Mouse (Mus musculus) hindbrain, embryonic 11.5 days (tissue): ENCODE measurements around the gene Zfp160. TPM values are rescaled to one million over a fixed set of nuclear protein-coding genes. Genes with fewer than 3 reads are reported as not detected.
A peak's percentile ranks its signal among the peaks of the same experiment; 100 is the strongest.

Experiments
- ATAC-seq: fragments of 200-750 bp; cut with Nextera tagmentation; 2 replicates; pipeline ENCODE4 v1.8.0; 2017; ENCODE audit warnings: mild to moderate bottlenecking, moderate TSS enrichment, moderate library complexity; ENCODE audit not compliant: low FRiP score
- DNase-seq: peaks from one replicate; pipeline ENCODE4 v3.0.0-alpha.2; 2015; ENCODE audit warnings: low spot score
- H3K27ac ChIP-seq: fragments of 300-500 bp; sonication (generic); 2 replicates; pipeline ENCODE4 v1.5.1; 2014; ENCODE audit warnings: mild to moderate bottlenecking, low read depth, low read length
- H3K27me3 ChIP-seq: fragments of 300-500 bp; sonication (generic); 2 replicates; pipeline ENCODE4 v1.6.1; 2014; ENCODE audit warnings: mild to moderate bottlenecking, low read length, moderate library complexity, mixed read lengths; ENCODE audit not compliant: control insufficient read depth, insufficient read depth
- H3K36me3 ChIP-seq: fragments of 300-500 bp; sonication (generic); 2 replicates; pipeline ENCODE4 v1.6.1; 2014; ENCODE audit warnings: mild to moderate bottlenecking, low read length, moderate library complexity, mixed read lengths; ENCODE audit not compliant: control insufficient read depth, insufficient read depth
- H3K4me1 ChIP-seq: fragments of 300-500 bp; sonication (generic); replicated peaks from 2 replicates; pipeline ENCODE4 v1.6.1; 2014; ENCODE audit warnings: low read length, mixed read lengths; ENCODE audit not compliant: control insufficient read depth, insufficient read depth
- H3K4me2 ChIP-seq: fragments of 300-500 bp; sonication (generic); replicated peaks from 2 replicates; pipeline ENCODE4 v1.6.1; 2014; ENCODE audit warnings: mild to moderate bottlenecking, low read depth, low read length
- H3K4me3 ChIP-seq: fragments of 300-500 bp; sonication (generic); 2 replicates; pipeline ENCODE4 v1.5.1; 2014; ENCODE audit warnings: low read depth, low read length
- H3K9ac ChIP-seq: fragments of 300-500 bp; sonication (generic); 2 replicates; pipeline ENCODE4 v1.6.1; 2014; ENCODE audit warnings: low read depth, low read length
- H3K9me3 ChIP-seq: fragments of 300-500 bp; sonication (generic); 2 replicates; pipeline ENCODE4 v1.6.1; 2016; ENCODE audit warnings: low read length; ENCODE audit not compliant: control insufficient read depth
- WGBS: fragments of 180-500 bp; shearing (Covaris S2); extraction: QIAGEN DNeasy Blood & Tissue Kit; methylation state at CpG from one replicate; pipeline ENCODE4 v1.1.7; 2014; 5-methylcytosine and 5-hydroxymethylcytosine counted together
- polyA plus RNA-seq: library from polyadenylated mRNA; unstranded; fragments of >200 nt; fragmentation: Nextera tagmentation; extraction: Ambion mirVana; gene quantifications from 2 replicates; pipeline ENCODE4 v1.2.1, GENCODE M21; 2014

The Zfp160 gene
- polyA plus RNA-seq, result 17.6 and 19.1 TPM in 2 replicates

- H3K27ac ChIP-seq, result peak within 1 kb of the TSS; percentile 80
- 0 out of 2 replicates have a peak, but pooled peaks cover 7% of the 10 kb centered on the region for H3K36me3 ChIP-seq
- H3K9ac ChIP-seq, result peak within 1 kb of the TSS; percentile 90
- no peaks in the 10 kb centered on the region for H3K27me3 ChIP-seq
- peaks cover 5% of the 10 kb centered on the region; the same call in 1 of the 2 replicates for H3K4me1 ChIP-seq
- ATAC-seq, result peak; percentile 98
- H3K9me3 ChIP-seq, result no peaks in the 10 kb centered on the region
- peak; percentile 91 for DNase-seq
- H3K4me2 ChIP-seq, result peak within 1 kb of the TSS; percentile 60
- 5% methylated on average over 36 of the region's 36 CpGs for WGBS
- peak within 1 kb of the TSS; percentile 78 for H3K4me3 ChIP-seq
Observed at GRCm38 (mm10) chr17:21008382-21009331, at the start of gene Zfp160. TSS of gene Zfp160 (plus strand) at chr17:21008903.

- Histone ChIP-seq H3K9ac (no peak overlapping the region), H3K4me1 (no peaks in the 10 kb centered on the region), H3K9me3 (no peaks in the 10 kb centered on the region), H3K27ac (no peak overlapping the region), H3K27me3 (no peaks in the 10 kb centered on the region), H3K4me3 (no peak overlapping the region), H3K36me3 (peaks cover 46% of the 10 kb centered on the region), H3K4me2 (no peak overlapping the region)
- ATAC-seq (no peak), DNase-seq (no peak)
- WGBS, result 95% methylated on average over 5 of the region's 5 CpGs
Observed at GRCm38 (mm10) chr17:20960386-20960785, 48.3 kb upstream of the Zfp160 start.

DNA sequence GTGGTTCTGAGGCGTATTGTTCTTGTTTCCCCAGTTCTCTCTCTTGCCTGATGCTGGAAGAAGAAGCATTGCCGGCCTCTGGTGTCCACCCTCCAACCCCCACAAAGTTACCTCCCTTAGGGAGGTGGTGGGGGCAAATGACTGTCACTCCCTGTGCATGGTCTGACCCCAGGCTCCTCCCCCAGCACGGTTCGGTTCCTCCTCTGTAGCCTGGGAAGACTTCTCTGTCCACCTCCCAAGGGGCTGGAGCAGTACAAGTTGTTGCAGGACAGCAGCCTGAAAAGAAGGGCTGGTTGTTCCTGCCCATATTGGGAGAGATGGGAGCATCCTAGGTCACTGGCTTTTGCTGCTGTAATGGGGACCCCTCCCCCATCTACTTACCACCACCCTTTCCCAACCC, 43.3 kb upstream of the Zfp160 start:
- no peaks in the 10 kb centered on the region for H3K4me1 ChIP-seq
- no peak overlapping the region for H3K9ac ChIP-seq
- peaks cover 29% of the 10 kb centered on the region for H3K36me3 ChIP-seq
- H3K4me2 ChIP-seq, result no peak overlapping the region
- H3K9me3 ChIP-seq, result no peaks in the 10 kb centered on the region
- ATAC-seq, result no peak
- H3K4me3 ChIP-seq, result no peak overlapping the region
- DNase-seq, result no peak
- no peaks in the 10 kb centered on the region for H3K27me3 ChIP-seq
- 87% methylated on average over 4 of the region's 4 CpGs for WGBS
- no peak overlapping the region for H3K27ac ChIP-seq

- Histone ChIP-seq H3K4me1 (no peaks in the 10 kb centered on the region), H3K4me3 (no peak overlapping the region), H3K36me3 (peaks cover 21% of the 10 kb centered on the region), H3K27ac (no peak overlapping the region), H3K9me3 (no peaks in the 10 kb centered on the region), H3K27me3 (no peaks in the 10 kb centered on the region), H3K9ac (no peak overlapping the region), H3K4me2 (no peak overlapping the region)
- DNase-seq (no peak), ATAC-seq (no peak)
Observed at GRCm38 (mm10) chr17:20966681-20967080, 42.0 kb upstream of the Zfp160 start.

- Histone ChIP-seq H3K4me3 (no peak overlapping the region), H3K27ac (no peak overlapping the region), H3K36me3 (no peaks in the 10 kb centered on the region), H3K27me3 (no peaks in the 10 kb centered on the region), H3K4me2 (no peak overlapping the region), H3K9ac (no peak overlapping the region), H3K9me3 (no peaks in the 10 kb centered on the region), H3K4me1 (no peaks in the 10 kb centered on the region)
- ATAC-seq, result no peak
- 79% methylated on average over 2 of the region's 2 CpGs for WGBS
- no peak for DNase-seq
Observed at GRCm38 (mm10) chr17:20993716-20994115, 15.0 kb upstream of the Zfp160 start.

- ATAC-seq (no peak), DNase-seq (no peak)
- no peaks in the 10 kb centered on the region for H3K9me3 ChIP-seq
- no peak within 1 kb of the TSS for H3K9ac ChIP-seq
- H3K27ac ChIP-seq, result no peak within 1 kb of the TSS
- no peak within 1 kb of the TSS for H3K4me2 ChIP-seq
- H3K4me1 ChIP-seq, result no peaks in the 10 kb centered on the region
- H3K4me3 ChIP-seq, result no peak within 1 kb of the TSS
- no peaks in the 10 kb centered on the region for H3K27me3 ChIP-seq
- no peaks in the 10 kb centered on the region for H3K36me3 ChIP-seq
Observed at GRCm38 (mm10) chr17:20996364-20996763, 12.3 kb upstream of the Zfp160 start, which contains the start of gene Vmn1r233. TSS of gene Vmn1r233 (minus strand) at chr17:20996464.

DNA sequence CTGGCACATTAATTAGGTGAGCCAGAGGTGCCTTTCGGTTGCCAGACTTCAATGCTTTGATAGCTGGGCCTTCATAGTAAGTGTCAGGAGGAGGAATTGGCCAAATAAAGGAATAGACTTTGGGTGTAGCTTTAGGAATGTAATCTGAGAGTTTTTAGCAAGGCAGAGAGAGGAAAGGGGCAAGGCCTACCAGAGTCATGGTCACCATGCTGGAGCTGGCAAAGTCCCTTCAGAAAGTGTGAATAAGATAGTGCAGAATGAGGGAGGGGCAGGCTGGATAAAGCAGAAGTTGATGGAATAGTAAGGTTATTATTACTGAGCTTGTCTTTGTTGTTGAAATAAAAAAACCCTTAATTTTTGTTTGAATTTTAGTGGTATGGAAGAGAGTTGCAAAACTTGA, 1.0 kb downstream of the Zfp160 start:
- DNase-seq (no peak), ATAC-seq (no peak)
- H3K4me2 ChIP-seq, result peak overlapping the region; percentile 60
- peak overlapping the region; percentile 78 for H3K4me3 ChIP-seq
- no peak overlapping the region for H3K27ac ChIP-seq
- peaks cover 5% of the 10 kb centered on the region; the same call in 1 of the 2 replicates for H3K4me1 ChIP-seq
- no peaks in the 10 kb centered on the region for H3K9me3 ChIP-seq
- peak overlapping the region; percentile 90 for H3K9ac ChIP-seq
- H3K36me3 ChIP-seq, result 0 out of 2 replicates have a peak, but pooled peaks cover 7% of the 10 kb centered on the region
- WGBS, result 52% methylated on average over 1 of the region's 1 CpGs
- no peaks in the 10 kb centered on the region for H3K27me3 ChIP-seq

GRCm38 (mm10) chr17:21018410-21019080, 9.8 kb downstream of the Zfp160 start:
- H3K4me2 ChIP-seq, result no peak overlapping the region
- WGBS, result 81% methylated on average over 1 of the region's 1 CpGs
- H3K4me3 ChIP-seq, result no peak overlapping the region
- H3K9ac ChIP-seq, result no peak overlapping the region
- H3K4me1 ChIP-seq, result no peaks in the 10 kb centered on the region
- no peaks in the 10 kb centered on the region for H3K9me3 ChIP-seq
- H3K27me3 ChIP-seq, result no peaks in the 10 kb centered on the region
- no peak for ATAC-seq
- peaks cover 4% of the 10 kb centered on the region; the same call in 1 of the 2 replicates for H3K36me3 ChIP-seq
- H3K27ac ChIP-seq, result no peak overlapping the region
- no peak for DNase-seq
